Mouse (Mus musculus): ENCODE data around the gene Ptprcap. TPM values are rescaled to one million over a fixed set of nuclear protein-coding genes. Genes with fewer than 3 reads are reported as not detected.

The Ptprcap gene
- polyA plus RNA-seq, 1 experiment from 2014 or later = 0.92 TPM

DNA sequence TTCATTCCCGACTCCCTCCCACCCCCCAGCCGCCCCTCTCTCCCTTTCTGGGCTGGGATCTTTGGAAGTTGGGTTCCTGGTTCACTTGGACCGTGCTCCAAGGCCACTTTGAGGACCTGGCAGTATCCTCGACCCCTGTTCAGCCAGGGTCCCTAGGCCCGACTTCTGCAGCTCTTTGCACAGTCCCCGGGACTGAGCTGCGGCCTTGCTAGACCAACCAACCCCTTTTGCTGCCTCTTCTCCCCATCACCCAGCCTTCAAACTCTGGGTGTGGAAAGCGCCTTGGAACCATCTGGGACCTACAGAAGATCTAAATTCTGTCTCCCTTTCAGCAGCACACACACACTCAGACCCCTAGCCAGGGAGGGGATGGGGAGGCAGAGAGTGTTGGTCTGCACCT, 4.6 kb upstream of the Ptprcap start:
- no peak for ATAC-seq (ENCODE audit: insufficient read depth, low FRiP score, low TSS enrichment)
- no peaks in the 10 kb centered on the region for H3K27me3 ChIP-seq (ENCODE audit: control insufficient read depth, insufficient read depth, low read length)
- no peak for DNase-seq (ENCODE audit: low spot score)
- no peaks in the 10 kb centered on the region for H3K9me3 ChIP-seq (ENCODE audit: control insufficient read depth, low read length)
- WGBS = 6% methylated on average over 6 of the region's 8 CpGs
- peak overlapping the region; percentile 64 for H3K4me2 ChIP-seq (ENCODE audit: low read depth)
- peak overlapping the region; percentile 78 for H3K9ac ChIP-seq (ENCODE audit: low read length)
- peaks cover 3% of the 10 kb centered on the region; the same call in 1 of the 2 replicates for H3K36me3 ChIP-seq (ENCODE audit: control insufficient read depth, insufficient read depth, low read length)
- H3K4me3 ChIP-seq (ENCODE audit: low read depth, low read length) = peak overlapping the region; percentile 80
- peaks cover 8% of the 10 kb centered on the region for H3K4me1 ChIP-seq (ENCODE audit: control insufficient read depth, insufficient read depth, low read length)
- H3K27ac ChIP-seq (ENCODE audit: low read depth, low read length) = no peak overlapping the region; the same call in 1 of the 2 replicates

DNA sequence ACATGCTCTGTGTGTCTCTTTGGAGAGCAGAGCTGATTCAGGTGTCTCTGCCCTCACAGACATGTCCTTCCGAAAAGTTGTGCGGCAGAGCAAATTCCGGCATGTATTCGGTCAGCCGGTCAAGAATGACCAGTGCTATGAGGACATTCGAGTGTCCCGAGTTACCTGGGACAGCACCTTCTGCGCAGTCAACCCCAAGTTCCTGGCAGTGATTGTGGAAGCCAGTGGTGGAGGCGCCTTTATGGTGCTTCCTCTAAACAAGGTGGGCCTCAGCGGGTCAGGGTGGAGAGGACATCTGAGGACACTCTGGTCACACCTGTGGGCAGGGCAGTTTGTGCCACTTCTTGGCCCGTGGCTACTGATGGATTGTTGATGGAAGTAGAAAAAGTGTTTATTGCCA, 4.1 kb upstream of the Ptprcap start:
- DNase-seq (ENCODE audit: low spot score) (no peak), ATAC-seq (ENCODE audit: insufficient read depth, low FRiP score, low TSS enrichment) (no peak)
- Histone ChIP-seq H3K9me3 (ENCODE audit: control insufficient read depth, low read length) (no peaks in the 10 kb centered on the region), H3K4me2 (ENCODE audit: low read depth) (peak overlapping the region; percentile 64), H3K27ac (ENCODE audit: low read depth, low read length) (no peak overlapping the region), H3K9ac (ENCODE audit: low read length) (peak overlapping the region; percentile 78; the same call in 1 of the 2 replicates), H3K4me3 (ENCODE audit: low read depth, low read length) (peak overlapping the region; percentile 80), H3K4me1 (ENCODE audit: control insufficient read depth, insufficient read depth, low read length) (peaks cover 8% of the 10 kb centered on the region), H3K36me3 (ENCODE audit: control insufficient read depth, insufficient read depth, low read length) (peaks cover 3% of the 10 kb centered on the region; the same call in 1 of the 2 replicates), H3K27me3 (ENCODE audit: control insufficient read depth, insufficient read depth, low read length) (no peaks in the 10 kb centered on the region)
- 95% methylated on average over 11 of the region's 11 CpGs for WGBS

GRCm38 (mm10) chr19:4149764-4150461, 3.5 kb upstream of the Ptprcap start:
- DNase-seq (ENCODE audit: low spot score) = no peak
- Histone ChIP-seq H3K4me2 (ENCODE audit: low read depth) (no peak overlapping the region; the same call in 1 of the 2 replicates), H3K27ac (ENCODE audit: low read depth, low read length) (no peak overlapping the region), H3K4me3 (ENCODE audit: low read depth, low read length) (no peak overlapping the region), H3K9ac (ENCODE audit: low read length) (no peak overlapping the region), H3K9me3 (ENCODE audit: control insufficient read depth, low read length) (no peaks in the 10 kb centered on the region), H3K27me3 (ENCODE audit: control insufficient read depth, insufficient read depth, low read length) (no peaks in the 10 kb centered on the region), H3K36me3 (ENCODE audit: control insufficient read depth, insufficient read depth, low read length) (peaks cover 3% of the 10 kb centered on the region; the same call in 1 of the 2 replicates), H3K4me1 (ENCODE audit: control insufficient read depth, insufficient read depth, low read length) (peaks cover 8% of the 10 kb centered on the region)
- no peak for ATAC-seq (ENCODE audit: insufficient read depth, low FRiP score, low TSS enrichment)
- 94% methylated on average over 17 of the region's 17 CpGs for WGBS

GRCm38 (mm10) chr19:4150567-4151487, 2.6 kb upstream of the Ptprcap start:
- no peak for ATAC-seq (ENCODE audit: insufficient read depth, low FRiP score, low TSS enrichment)
- H3K9ac ChIP-seq (ENCODE audit: low read length) = no peak overlapping the region
- DNase-seq (ENCODE audit: low spot score) = no peak
- no peak overlapping the region for H3K4me2 ChIP-seq (ENCODE audit: low read depth)
- no peaks in the 10 kb centered on the region for H3K9me3 ChIP-seq (ENCODE audit: control insufficient read depth, low read length)
- no peak overlapping the region for H3K27ac ChIP-seq (ENCODE audit: low read depth, low read length)
- peaks cover 8% of the 10 kb centered on the region for H3K4me1 ChIP-seq (ENCODE audit: control insufficient read depth, insufficient read depth, low read length)
- WGBS = 92% methylated on average over 22 of the region's 22 CpGs
- no peak overlapping the region for H3K4me3 ChIP-seq (ENCODE audit: low read depth, low read length)
- peaks cover 3% of the 10 kb centered on the region; the same call in 1 of the 2 replicates for H3K36me3 ChIP-seq (ENCODE audit: control insufficient read depth, insufficient read depth, low read length)
- H3K27me3 ChIP-seq (ENCODE audit: control insufficient read depth, insufficient read depth, low read length) = no peaks in the 10 kb centered on the region

- H3K9ac ChIP-seq (ENCODE audit: low read length) = no peak overlapping the region
- WGBS = 96% methylated on average over 4 of the region's 5 CpGs
- DNase-seq (ENCODE audit: low spot score) (no peak), ATAC-seq (ENCODE audit: insufficient read depth, low FRiP score, low TSS enrichment) (no peak)
- H3K27me3 ChIP-seq (ENCODE audit: control insufficient read depth, insufficient read depth, low read length) = no peaks in the 10 kb centered on the region
- peaks cover 8% of the 10 kb centered on the region for H3K4me1 ChIP-seq (ENCODE audit: control insufficient read depth, insufficient read depth, low read length)
- no peak overlapping the region for H3K27ac ChIP-seq (ENCODE audit: low read depth, low read length)
- H3K9me3 ChIP-seq (ENCODE audit: control insufficient read depth, low read length) = no peaks in the 10 kb centered on the region
- no peak overlapping the region for H3K4me3 ChIP-seq (ENCODE audit: low read depth, low read length)
- H3K36me3 ChIP-seq (ENCODE audit: control insufficient read depth, insufficient read depth, low read length) = peaks cover 3% of the 10 kb centered on the region; the same call in 1 of the 2 replicates
- H3K4me2 ChIP-seq (ENCODE audit: low read depth) = no peak overlapping the region
Measured at GRCm38 (mm10) chr19:4151488-4151860, 1.9 kb upstream of the Ptprcap start.

GRCm38 (mm10) chr19:4151898-4152297, 1.5 kb upstream of the Ptprcap start:
- 89% methylated on average over 5 of the region's 5 CpGs for WGBS
- no peak overlapping the region for H3K4me3 ChIP-seq (ENCODE audit: low read depth, low read length)
- no peak overlapping the region for H3K9ac ChIP-seq (ENCODE audit: low read length)
- ATAC-seq (ENCODE audit: insufficient read depth, low FRiP score, low TSS enrichment) = no peak
- no peak overlapping the region for H3K4me2 ChIP-seq (ENCODE audit: low read depth)
- no peaks in the 10 kb centered on the region for H3K9me3 ChIP-seq (ENCODE audit: control insufficient read depth, low read length)
- no peak for DNase-seq (ENCODE audit: low spot score)
- peaks cover 8% of the 10 kb centered on the region for H3K4me1 ChIP-seq (ENCODE audit: control insufficient read depth, insufficient read depth, low read length)
- peaks cover 4% of the 10 kb centered on the region for H3K36me3 ChIP-seq (ENCODE audit: control insufficient read depth, insufficient read depth, low read length)
- no peaks in the 10 kb centered on the region for H3K27me3 ChIP-seq (ENCODE audit: control insufficient read depth, insufficient read depth, low read length)
- no peak overlapping the region for H3K27ac ChIP-seq (ENCODE audit: low read depth, low read length)

DNA sequence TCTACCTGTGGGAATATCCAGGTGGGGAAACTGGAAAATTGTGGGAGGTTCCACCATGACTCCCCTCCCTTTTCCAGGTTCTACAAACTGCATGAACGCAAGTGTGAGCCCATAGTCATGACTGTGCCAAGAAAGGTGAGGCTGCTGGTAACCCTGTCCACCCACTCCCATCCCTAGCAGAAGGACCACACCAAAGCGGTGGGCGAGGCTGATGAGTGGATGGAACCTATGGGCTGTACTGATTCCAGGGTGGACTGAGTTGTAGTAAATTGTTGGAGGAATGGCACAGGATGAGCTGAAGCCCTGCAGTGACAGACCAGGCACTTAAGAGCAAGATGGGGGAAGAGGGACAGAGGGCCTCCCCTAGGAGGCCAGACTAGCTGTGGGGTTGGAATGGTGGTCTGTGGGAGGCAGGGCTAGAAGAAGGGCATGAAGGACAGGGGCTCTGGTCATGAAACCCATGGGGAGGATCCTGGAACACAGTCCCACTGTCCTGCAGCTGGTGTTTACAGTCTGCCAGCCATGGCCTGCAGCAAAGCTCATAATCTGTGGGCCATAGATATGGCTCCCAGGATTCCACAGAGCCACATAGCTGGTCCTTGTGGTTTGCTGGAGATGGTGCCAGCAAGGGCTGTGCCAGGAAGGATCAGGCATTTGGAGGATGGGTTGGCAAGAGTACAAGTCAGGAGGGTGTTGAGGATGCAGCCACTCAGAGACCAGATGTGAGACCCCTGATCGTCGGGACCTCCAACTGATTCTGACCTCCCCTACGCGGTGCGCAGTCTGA, 766 bp upstream of the Ptprcap start:
- WGBS = 87% methylated on average over 8 of the region's 8 CpGs
- H3K36me3 ChIP-seq (ENCODE audit: control insufficient read depth, insufficient read depth, low read length) = peaks cover 9% of the 10 kb centered on the region

GRCm38 (mm10) chr19:4154437-4155222, 1.2 kb downstream of the Ptprcap start:
- Histone ChIP-seq H3K4me3 (ENCODE audit: low read depth, low read length) (no peak overlapping the region), H3K36me3 (ENCODE audit: control insufficient read depth, insufficient read depth, low read length) (peaks cover 19% of the 10 kb centered on the region), H3K4me2 (ENCODE audit: low read depth) (no peak overlapping the region), H3K9me3 (ENCODE audit: control insufficient read depth, low read length) (no peaks in the 10 kb centered on the region), H3K27me3 (ENCODE audit: control insufficient read depth, insufficient read depth, low read length) (no peaks in the 10 kb centered on the region), H3K27ac (ENCODE audit: low read depth, low read length) (no peak overlapping the region), H3K9ac (ENCODE audit: low read length) (no peak overlapping the region), H3K4me1 (ENCODE audit: control insufficient read depth, insufficient read depth, low read length) (peaks cover under 1% of the 10 kb centered on the region; the same call in 1 of the 2 replicates)
- 85% methylated on average over 13 of the region's 13 CpGs for WGBS
- ATAC-seq (ENCODE audit: insufficient read depth, low FRiP score, low TSS enrichment) (no peak), DNase-seq (ENCODE audit: low spot score) (no peak)

More for the DNA sequence above, 766 bp upstream of the Ptprcap start:
- Histone ChIP-seq H3K4me2 (ENCODE audit: low read depth) (no peak overlapping the region), H3K27ac (ENCODE audit: low read depth, low read length) (no peak overlapping the region), H3K27me3 (ENCODE audit: control insufficient read depth, insufficient read depth, low read length) (no peaks in the 10 kb centered on the region), H3K4me3 (ENCODE audit: low read depth, low read length) (no peak overlapping the region), H3K4me1 (ENCODE audit: control insufficient read depth, insufficient read depth, low read length) (peaks cover 8% of the 10 kb centered on the region), H3K9ac (ENCODE audit: low read length) (no peak overlapping the region), H3K9me3 (ENCODE audit: control insufficient read depth, low read length) (no peaks in the 10 kb centered on the region)
- DNase-seq (ENCODE audit: low spot score) = no peak
- ATAC-seq (ENCODE audit: insufficient read depth, low FRiP score, low TSS enrichment) = no peak
